Mouse (Mus musculus): ENCODE results near the gene Auh. TPM values are rescaled to one million over a fixed set of nuclear protein-coding genes. Genes with fewer than 3 reads are reported as not detected.

Auh gene
- polyA plus RNA-seq, 1 experiment from 2014 or later, result 61.7 TPM

DNA sequence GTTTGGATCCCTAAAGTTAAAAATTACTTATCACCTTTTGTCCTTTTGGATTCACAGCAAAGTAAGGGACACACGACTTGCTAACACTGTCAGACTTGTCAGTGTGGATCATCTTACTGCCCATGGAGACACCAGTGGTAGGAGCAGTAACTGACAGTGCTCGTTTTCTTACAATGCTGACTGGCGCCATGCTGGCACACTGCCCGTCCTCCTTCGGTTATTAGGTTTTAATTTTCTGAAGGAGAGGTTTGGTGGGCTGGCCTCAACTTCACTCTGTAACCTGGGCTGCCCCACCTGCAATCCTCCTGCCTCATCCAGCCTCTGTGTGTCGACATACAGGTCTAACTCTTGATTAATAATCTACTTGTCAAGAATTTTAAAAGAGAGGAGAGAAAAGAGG lies 31.7 kb downstream of the Auh start:
- peaks cover 3% of the 10 kb centered on the region for H3K36me3 ChIP-seq (ENCODE audit: control insufficient read depth, insufficient read depth)
- H3K27me3 ChIP-seq (ENCODE audit: control insufficient read depth, insufficient read depth, low read length), result no peaks in the 10 kb centered on the region
- no peak overlapping the region for H3K4me3 ChIP-seq (ENCODE audit: low read length)
- H3K4me1 ChIP-seq (ENCODE audit: control insufficient read depth, insufficient read depth, low read length), result 0 out of 2 replicates have a peak, but pooled peaks cover under 1% of the 10 kb centered on the region
- 77% methylated on average over 6 of the region's 6 CpGs for WGBS
- no peak for ATAC-seq (replicated peaks; ENCODE audit: extremely low read depth, insufficient read depth, low FRiP score)
- H3K4me2 ChIP-seq (ENCODE audit: low read depth, low read length), result no peak overlapping the region
- H3K9me3 ChIP-seq (replicated peaks; ENCODE audit: control insufficient read depth, low read length), result no peaks in the 10 kb centered on the region
- no peak overlapping the region for H3K27ac ChIP-seq (ENCODE audit: low read length)
- no peak overlapping the region for H3K9ac ChIP-seq (ENCODE audit: low read length)

- H3K27ac ChIP-seq (ENCODE audit: low read length), result no peak overlapping the region
- WGBS, result 100% methylated on average over 1 of the region's 1 CpGs
- H3K4me2 ChIP-seq (ENCODE audit: low read depth, low read length), result no peak overlapping the region
- peaks cover 5% of the 10 kb centered on the region for H3K36me3 ChIP-seq (ENCODE audit: control insufficient read depth, insufficient read depth)
- peaks cover 11% of the 10 kb centered on the region for H3K4me1 ChIP-seq (ENCODE audit: control insufficient read depth, insufficient read depth, low read length)
- H3K9me3 ChIP-seq (replicated peaks; ENCODE audit: control insufficient read depth, low read length), result no peaks in the 10 kb centered on the region
- H3K9ac ChIP-seq (ENCODE audit: low read length), result no peak overlapping the region
- H3K27me3 ChIP-seq (ENCODE audit: control insufficient read depth, insufficient read depth, low read length), result no peaks in the 10 kb centered on the region
- ATAC-seq (replicated peaks; ENCODE audit: extremely low read depth, insufficient read depth, low FRiP score), result no peak
- H3K4me3 ChIP-seq (ENCODE audit: low read length), result no peak overlapping the region
Observed at GRCm38 (mm10) chr13:52892791-52893190, 36.7 kb downstream of the Auh start.

- 37% methylated on average over 10 of the region's 10 CpGs for WGBS
- Histone ChIP-seq H3K9me3 (replicated peaks; ENCODE audit: control insufficient read depth, low read length) (no peaks in the 10 kb centered on the region), H3K4me3 (ENCODE audit: low read length) (no peak overlapping the region), H3K4me1 (ENCODE audit: control insufficient read depth, insufficient read depth, low read length) (peaks cover 11% of the 10 kb centered on the region), H3K27me3 (ENCODE audit: control insufficient read depth, insufficient read depth, low read length) (no peaks in the 10 kb centered on the region), H3K9ac (ENCODE audit: low read length) (0 out of 2 replicates have a peak overlapping the region, but pooled peaks have one; percentile 16), H3K27ac (ENCODE audit: low read length) (peak overlapping the region; percentile 43; the same call in 1 of the 2 replicates), H3K36me3 (ENCODE audit: control insufficient read depth, insufficient read depth) (peaks cover 5% of the 10 kb centered on the region), H3K4me2 (ENCODE audit: low read depth, low read length) (no peak overlapping the region)
- peak; percentile 56 for ATAC-seq (replicated peaks; ENCODE audit: extremely low read depth, insufficient read depth, low FRiP score)
Observed at GRCm38 (mm10) chr13:52892065-52892503, 37.4 kb downstream of the Auh start.

DNA sequence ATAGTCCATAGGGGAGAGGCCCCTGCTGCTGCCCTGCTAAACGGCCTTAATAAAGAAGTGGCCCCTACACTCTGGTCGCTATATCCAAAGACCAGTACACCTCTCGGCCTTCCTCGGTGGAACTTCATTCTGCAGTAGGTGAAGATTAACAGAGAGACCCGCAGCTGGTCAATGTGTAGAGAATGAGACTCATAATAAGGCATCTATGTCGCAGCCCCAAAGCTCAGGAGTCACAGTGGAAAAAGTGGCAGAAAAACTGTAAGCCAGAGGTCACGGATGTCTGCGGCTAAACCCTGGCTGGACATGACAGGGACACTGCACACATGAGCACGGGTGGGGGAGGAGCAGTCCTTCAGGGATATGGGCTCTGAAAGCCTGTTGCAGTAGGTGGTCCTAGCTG lies 39.2 kb downstream of the Auh start:
- ATAC-seq (replicated peaks; ENCODE audit: extremely low read depth, insufficient read depth, low FRiP score), result no peak
- Histone ChIP-seq H3K9ac (ENCODE audit: low read length) (no peak overlapping the region), H3K4me1 (ENCODE audit: control insufficient read depth, insufficient read depth, low read length) (peaks cover 11% of the 10 kb centered on the region), H3K27me3 (ENCODE audit: control insufficient read depth, insufficient read depth, low read length) (no peaks in the 10 kb centered on the region), H3K9me3 (replicated peaks; ENCODE audit: control insufficient read depth, low read length) (no peaks in the 10 kb centered on the region), H3K4me3 (ENCODE audit: low read length) (no peak overlapping the region), H3K27ac (ENCODE audit: low read length) (no peak overlapping the region), H3K4me2 (ENCODE audit: low read depth, low read length) (no peak overlapping the region), H3K36me3 (ENCODE audit: control insufficient read depth, insufficient read depth) (peaks cover 4% of the 10 kb centered on the region; the same call in 1 of the 2 replicates)
- WGBS, result 88% methylated on average over 9 of the region's 9 CpGs

DNA sequence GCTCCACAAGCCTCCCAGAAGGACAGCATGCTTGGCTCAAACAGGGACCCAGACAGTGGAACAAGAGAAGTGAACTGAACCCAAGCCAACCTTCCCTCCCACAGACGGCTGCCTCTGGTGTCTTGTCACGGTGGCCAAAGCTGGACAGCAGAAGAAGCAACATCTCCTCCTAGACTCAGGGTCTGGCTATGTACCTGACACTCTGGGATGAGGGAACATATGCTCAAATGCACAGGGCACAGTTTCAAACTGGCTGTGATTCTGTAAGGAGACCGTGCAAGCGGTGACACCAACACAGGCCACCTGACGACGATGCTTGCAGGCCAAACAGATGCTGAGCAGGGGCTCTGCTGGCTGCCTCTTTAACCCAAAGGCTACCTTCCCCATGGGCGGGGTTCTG lies 42.7 kb downstream of the Auh start:
- H3K4me1 ChIP-seq (ENCODE audit: control insufficient read depth, insufficient read depth, low read length), result peaks cover 1% of the 10 kb centered on the region; the same call in 1 of the 2 replicates
- H3K36me3 ChIP-seq (ENCODE audit: control insufficient read depth, insufficient read depth), result peaks cover 4% of the 10 kb centered on the region; the same call in 1 of the 2 replicates
- no peak overlapping the region for H3K4me2 ChIP-seq (ENCODE audit: low read depth, low read length)
- ATAC-seq (replicated peaks; ENCODE audit: extremely low read depth, insufficient read depth, low FRiP score), result no peak
- no peak overlapping the region for H3K27ac ChIP-seq (ENCODE audit: low read length)
- H3K27me3 ChIP-seq (ENCODE audit: control insufficient read depth, insufficient read depth, low read length), result no peaks in the 10 kb centered on the region
- no peak overlapping the region for H3K9ac ChIP-seq (ENCODE audit: low read length)
- no peak overlapping the region for H3K4me3 ChIP-seq (ENCODE audit: low read length)
- H3K9me3 ChIP-seq (replicated peaks; ENCODE audit: control insufficient read depth, low read length), result no peaks in the 10 kb centered on the region
- 74% methylated on average over 7 of the region's 7 CpGs for WGBS

DNA sequence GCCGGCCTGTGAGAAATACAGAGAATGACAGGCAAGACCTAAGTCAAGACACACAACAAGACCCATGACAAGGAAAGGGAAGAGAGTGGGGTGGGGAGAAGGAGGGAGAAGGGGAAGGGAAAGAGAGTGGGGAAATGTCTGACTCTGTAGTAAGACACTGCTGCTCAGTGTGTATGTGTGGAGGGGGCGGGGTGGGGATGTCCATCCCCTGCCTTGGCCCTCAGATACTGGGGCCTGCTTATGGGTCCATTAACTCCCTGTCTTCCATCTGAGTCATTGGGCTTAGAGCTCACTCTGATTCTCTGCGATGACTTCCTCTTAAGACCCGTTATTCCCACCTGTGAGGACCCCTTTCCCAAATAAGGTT lies 45.5 kb downstream of the Auh start:
- peaks cover 4% of the 10 kb centered on the region; the same call in 1 of the 2 replicates for H3K36me3 ChIP-seq (ENCODE audit: control insufficient read depth, insufficient read depth)
- peaks cover 18% of the 10 kb centered on the region for H3K4me1 ChIP-seq (ENCODE audit: control insufficient read depth, insufficient read depth, low read length)
- no peaks in the 10 kb centered on the region for H3K27me3 ChIP-seq (ENCODE audit: control insufficient read depth, insufficient read depth, low read length)
- no peak overlapping the region for H3K27ac ChIP-seq (ENCODE audit: low read length)
- no peak overlapping the region for H3K9ac ChIP-seq (ENCODE audit: low read length)
- H3K9me3 ChIP-seq (replicated peaks; ENCODE audit: control insufficient read depth, low read length), result no peaks in the 10 kb centered on the region
- no peak overlapping the region for H3K4me2 ChIP-seq (ENCODE audit: low read depth, low read length)
- no peak for ATAC-seq (replicated peaks; ENCODE audit: extremely low read depth, insufficient read depth, low FRiP score)
- no peak overlapping the region for H3K4me3 ChIP-seq (ENCODE audit: low read length)
- 76% methylated on average over 4 of the region's 4 CpGs for WGBS

GRCm38 (mm10) chr13:52883084-52883959 lies 46.2 kb downstream of the Auh start:
- H3K36me3 ChIP-seq (ENCODE audit: control insufficient read depth, insufficient read depth), result 0 out of 2 replicates have a peak, but pooled peaks cover 2% of the 10 kb centered on the region
- no peak overlapping the region for H3K27ac ChIP-seq (ENCODE audit: low read length)
- H3K4me2 ChIP-seq (ENCODE audit: low read depth, low read length), result no peak overlapping the region
- no peaks in the 10 kb centered on the region for H3K27me3 ChIP-seq (ENCODE audit: control insufficient read depth, insufficient read depth, low read length)
- no peak overlapping the region for H3K4me3 ChIP-seq (ENCODE audit: low read length)
- H3K9ac ChIP-seq (ENCODE audit: low read length), result no peak overlapping the region
- no peak for ATAC-seq (replicated peaks; ENCODE audit: extremely low read depth, insufficient read depth, low FRiP score)
- peaks cover 18% of the 10 kb centered on the region for H3K4me1 ChIP-seq (ENCODE audit: control insufficient read depth, insufficient read depth, low read length)
- WGBS, result 74% methylated on average over 18 of the region's 19 CpGs
- no peaks in the 10 kb centered on the region for H3K9me3 ChIP-seq (replicated peaks; ENCODE audit: control insufficient read depth, low read length)

GRCm38 (mm10) chr13:52880386-52880785 lies 49.1 kb downstream of the Auh start:
- Histone ChIP-seq H3K36me3 (ENCODE audit: control insufficient read depth, insufficient read depth) (no peaks in the 10 kb centered on the region), H3K4me1 (ENCODE audit: control insufficient read depth, insufficient read depth, low read length) (peaks cover 26% of the 10 kb centered on the region), H3K4me3 (ENCODE audit: low read length) (no peak overlapping the region), H3K27ac (ENCODE audit: low read length) (peak overlapping the region; percentile 74), H3K9me3 (replicated peaks; ENCODE audit: control insufficient read depth, low read length) (no peaks in the 10 kb centered on the region), H3K4me2 (ENCODE audit: low read depth, low read length) (peak overlapping the region; percentile 14; the same call in 1 of the 2 replicates), H3K27me3 (ENCODE audit: control insufficient read depth, insufficient read depth, low read length) (no peaks in the 10 kb centered on the region), H3K9ac (ENCODE audit: low read length) (no peak overlapping the region)
- peak; percentile 52 for ATAC-seq (replicated peaks; ENCODE audit: extremely low read depth, insufficient read depth, low FRiP score)
- 35% methylated on average over 5 of the region's 5 CpGs for WGBS

GRCm38 (mm10) chr13:52879918-52880317 lies 49.6 kb downstream of the Auh start:
- Histone ChIP-seq H3K9me3 (replicated peaks; ENCODE audit: control insufficient read depth, low read length) (no peaks in the 10 kb centered on the region), H3K27me3 (ENCODE audit: control insufficient read depth, insufficient read depth, low read length) (no peaks in the 10 kb centered on the region), H3K4me3 (ENCODE audit: low read length) (no peak overlapping the region), H3K4me2 (ENCODE audit: low read depth, low read length) (peak overlapping the region; percentile 14; the same call in 1 of the 2 replicates), H3K36me3 (ENCODE audit: control insufficient read depth, insufficient read depth) (no peaks in the 10 kb centered on the region), H3K9ac (ENCODE audit: low read length) (peak overlapping the region; percentile 60), H3K27ac (ENCODE audit: low read length) (peak overlapping the region; percentile 74), H3K4me1 (ENCODE audit: control insufficient read depth, insufficient read depth, low read length) (peaks cover 27% of the 10 kb centered on the region)
- peak; percentile 71 for ATAC-seq (replicated peaks; ENCODE audit: extremely low read depth, insufficient read depth, low FRiP score)
- 45% methylated on average over 12 of the region's 12 CpGs for WGBS
